Mouse (Mus musculus): Measurements from ENCODE around the gene Izumo4.
A peak's percentile ranks its signal among the peaks of the same experiment; 100 is the strongest.

Izumo4 gene

DNA sequence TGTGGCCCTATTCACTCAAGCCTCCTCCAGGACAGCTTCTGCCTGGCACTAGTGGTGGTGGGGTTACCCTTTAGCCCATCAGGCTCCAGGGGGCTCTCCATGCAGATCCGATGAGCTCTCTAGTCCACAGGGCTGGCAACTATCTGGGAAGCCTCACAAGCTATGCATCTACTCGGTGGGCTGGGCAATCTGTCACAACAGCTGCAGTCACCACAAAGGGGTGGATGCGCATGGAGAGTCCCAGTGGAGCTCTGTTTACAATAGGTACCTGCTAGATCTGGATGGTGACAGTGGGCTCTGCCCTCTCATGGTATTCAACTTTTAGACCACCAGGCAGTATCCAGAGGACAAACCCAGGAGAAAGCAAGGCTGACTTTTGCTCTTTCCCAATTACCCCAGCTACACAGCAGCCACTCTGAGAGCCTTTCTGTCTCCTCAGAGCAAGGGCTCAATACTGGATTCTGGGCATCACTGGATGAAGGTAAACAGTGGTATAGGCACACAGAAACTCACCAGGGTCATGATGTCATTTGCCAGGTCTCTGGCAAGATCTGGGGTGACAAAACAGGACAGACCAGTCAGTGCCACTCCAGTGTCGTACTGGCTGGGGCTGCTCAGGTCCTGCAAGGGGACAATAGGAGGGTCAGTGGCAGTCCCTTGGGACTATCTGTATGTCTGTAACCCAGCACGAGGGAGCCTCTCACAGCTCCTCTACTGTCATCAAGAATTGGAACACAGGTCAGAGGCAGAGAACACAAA is 25.6 kb downstream of the Izumo4 start:
- DNase-seq (ENCODE audit: low spot score in 2 of 2): no peak

DNA sequence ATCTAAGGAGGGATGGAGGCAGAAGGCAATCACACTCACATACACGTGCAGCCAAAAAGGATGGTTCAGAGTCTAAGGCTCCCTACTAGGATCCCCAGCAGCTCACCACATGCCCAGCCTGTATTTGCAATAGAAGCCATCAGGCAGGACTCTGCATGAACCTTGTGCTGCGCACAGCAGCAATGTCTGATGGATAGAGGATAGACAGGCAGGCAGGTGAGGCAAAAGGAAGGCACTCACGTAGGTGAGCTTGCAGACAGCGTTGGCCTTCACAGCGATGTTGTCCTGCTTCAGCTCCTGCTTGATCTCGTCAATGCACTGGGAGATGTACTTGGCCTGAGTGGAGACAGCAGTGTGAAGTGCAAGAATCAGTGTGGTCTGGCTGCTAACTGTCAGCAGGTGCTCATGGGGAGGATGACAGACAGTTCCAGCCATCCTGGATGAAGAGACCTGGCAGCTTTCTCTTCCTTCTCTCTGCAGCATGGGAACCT is 30.7 kb downstream of the Izumo4 start:
- no peak for DNase-seq (ENCODE audit: low spot score in 2 of 2)

DNA sequence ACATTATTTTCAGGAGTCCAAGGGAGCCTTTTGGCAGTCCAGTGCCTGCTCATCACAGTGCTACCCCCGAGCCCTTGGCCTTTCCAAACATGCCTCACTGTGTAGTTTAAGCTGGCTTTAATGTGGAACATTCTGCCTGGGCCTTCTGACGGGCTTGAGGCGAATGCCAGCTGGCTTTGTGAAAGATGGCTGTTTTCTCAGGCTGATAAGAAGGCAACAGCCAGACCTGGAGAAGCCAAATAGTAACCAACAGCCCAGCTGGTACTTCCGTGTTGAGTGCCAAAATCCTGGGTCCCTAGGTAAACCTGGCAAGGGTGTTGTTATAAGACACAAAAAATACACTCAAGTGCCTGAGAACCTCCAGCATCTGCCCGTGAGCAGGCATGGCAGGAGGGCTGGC is 34.7 kb downstream of the Izumo4 start:
- DNase-seq (ENCODE audit: low spot score in 2 of 2): no peak

DNA sequence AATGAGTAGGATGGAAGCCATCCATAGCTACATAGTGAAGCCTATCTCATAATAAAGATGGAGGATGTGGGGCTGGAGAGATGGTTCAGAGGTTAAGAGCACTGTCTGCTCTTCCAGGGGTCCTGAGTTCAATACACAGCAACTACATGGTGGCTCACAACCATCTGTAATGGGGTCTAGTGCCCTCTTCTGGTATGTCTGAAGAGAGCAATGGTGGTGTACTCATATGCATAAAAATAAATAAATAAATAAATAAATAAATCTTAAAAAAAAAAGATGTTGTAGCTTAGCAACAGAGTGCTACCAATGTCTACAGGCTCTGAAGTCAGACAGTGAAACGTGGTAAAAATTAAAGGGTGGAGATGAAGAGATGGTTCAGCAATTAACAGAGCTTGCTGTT is 36.7 kb downstream of the Izumo4 start:
- no peak for DNase-seq (ENCODE audit: low spot score in 2 of 2)

DNA sequence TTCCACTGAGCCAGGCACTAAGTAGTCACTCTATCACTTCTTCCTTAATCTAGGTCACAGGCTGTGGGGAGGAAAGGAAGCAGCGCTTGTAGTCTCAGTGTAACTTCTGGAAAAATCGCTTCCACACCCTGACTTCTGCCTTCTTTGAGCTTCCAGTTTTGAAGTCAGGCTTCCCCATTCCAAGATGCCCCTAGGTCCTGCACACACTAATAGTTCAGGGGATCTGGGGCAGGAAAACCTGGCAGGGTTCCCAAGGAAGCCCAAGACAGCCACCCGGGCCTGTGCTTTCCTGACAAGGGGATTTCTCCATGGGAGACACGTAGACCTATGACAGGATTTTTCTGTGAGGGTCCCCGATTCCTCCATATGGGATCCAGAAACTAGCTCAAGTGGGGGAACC is 39.2 kb downstream of the Izumo4 start:
- DNase-seq (ENCODE audit: low spot score in 2 of 2): no peak

DNA sequence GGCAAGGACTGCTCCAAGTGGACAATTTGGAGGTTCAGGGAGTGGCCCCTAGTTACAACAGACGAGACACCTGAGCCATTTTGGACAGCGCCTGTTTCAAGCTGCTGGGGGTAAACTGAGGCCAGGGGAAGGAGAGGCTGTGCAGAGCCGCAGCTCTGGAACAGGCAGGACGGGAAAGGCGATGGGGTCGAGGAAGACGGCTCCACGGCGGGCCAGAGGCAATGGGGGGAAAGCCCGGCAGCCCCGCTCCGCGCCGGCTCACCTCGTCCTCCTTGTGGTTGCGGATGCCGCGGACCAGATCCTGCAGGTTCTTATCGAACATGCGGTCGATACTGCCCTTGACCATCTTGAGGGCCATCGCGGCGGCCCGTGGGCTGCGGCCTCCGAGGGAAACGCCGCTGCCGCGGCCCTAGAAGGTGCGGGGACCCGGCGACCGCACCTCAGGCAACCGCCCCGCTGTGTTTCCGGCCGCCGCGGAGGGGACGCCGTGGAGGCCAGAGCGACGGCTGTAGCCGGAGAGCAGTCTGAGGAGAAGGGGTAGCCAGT is 39.7 kb downstream of the Izumo4 start:
- DNase-seq (ENCODE audit: low spot score in 2 of 2): no peak

DNA sequence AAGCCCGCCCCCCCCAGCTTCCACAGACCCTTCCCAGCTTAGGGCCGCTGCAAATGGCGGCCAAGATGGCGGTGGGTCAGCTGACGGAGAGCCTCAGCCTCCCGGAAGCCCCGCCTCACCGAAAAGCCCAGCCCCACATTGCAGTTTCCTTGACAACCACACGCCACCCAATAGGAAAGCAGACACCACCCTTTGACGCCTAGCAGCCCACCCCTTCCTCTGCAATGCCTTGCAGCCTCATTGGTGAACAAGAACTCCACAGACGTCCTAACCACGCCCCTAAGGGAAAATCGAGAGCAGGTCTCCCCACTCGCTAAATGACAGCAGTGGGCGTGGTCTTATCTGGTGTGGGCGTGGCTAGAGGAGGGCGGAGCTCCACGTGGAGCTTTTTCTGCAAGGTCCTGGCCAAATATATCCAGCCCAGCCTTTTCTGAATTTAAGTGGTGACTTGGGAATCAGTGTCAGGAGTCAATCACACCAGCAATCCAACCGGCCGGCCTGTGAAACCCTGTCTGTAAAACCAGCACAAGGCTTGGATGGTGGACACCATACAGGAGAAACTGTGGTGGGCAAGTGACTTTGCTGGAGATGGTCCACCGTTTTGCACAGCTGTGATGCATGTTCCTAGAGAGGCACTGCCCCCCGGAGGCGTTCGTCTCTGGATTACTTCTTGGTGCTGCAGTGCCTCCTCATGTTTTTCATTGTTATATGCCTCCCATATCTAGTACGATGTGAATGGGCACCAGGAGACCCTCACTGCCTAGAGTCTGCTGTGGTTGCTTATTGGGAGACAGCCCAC is 40.4 kb downstream of the Izumo4 start, which contains the start of gene Ap3d1:
Gene Ap3d1 (minus strand): TSS at position 85 of the 799 bp plus-strand sequence.
- peak; percentile 95 to 96 for DNase-seq (ENCODE audit: low spot score in 2 of 2)

DNA sequence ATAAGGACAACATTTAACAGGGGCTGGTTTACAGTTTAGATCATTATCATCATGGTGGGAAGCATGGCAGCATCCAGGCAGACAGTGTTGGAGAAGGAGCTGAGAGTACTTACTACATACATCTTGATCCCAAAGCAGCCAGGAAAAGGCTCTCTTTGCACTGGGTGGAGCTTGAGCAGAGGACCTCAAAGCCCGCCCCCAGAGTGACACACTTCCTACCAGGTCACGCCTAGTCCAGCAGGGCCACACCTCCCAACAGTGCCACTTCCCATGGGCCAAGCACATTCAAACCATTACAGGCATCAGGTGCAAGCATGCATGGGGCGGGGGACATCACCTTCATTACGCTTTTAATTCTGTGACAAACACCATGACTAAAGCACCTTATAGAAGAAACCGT is 42.3 kb downstream of the Izumo4 start:
- no peak for DNase-seq (ENCODE audit: low spot score in 2 of 2)

DNA sequence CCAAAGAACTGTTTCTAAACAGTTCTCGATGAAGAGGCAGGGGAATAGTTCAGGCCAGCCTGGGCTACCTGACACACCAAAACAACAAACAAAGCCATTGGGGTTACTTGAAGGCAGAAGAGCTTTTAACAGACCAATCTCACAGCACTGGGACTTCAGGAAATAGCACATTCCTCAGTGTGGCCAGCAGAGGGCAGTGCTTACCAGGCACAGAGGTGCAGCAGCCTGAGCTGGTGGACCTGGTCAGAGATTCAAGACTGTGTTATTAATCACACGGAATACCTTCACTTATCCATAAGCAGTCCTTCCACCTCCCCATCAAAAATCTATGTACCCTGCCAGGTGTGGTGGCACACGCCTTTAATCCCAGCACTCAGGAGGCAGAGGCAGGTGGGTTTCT is 45.4 kb downstream of the Izumo4 start:
- peak; percentile 67 to 77 for DNase-seq (ENCODE audit: low spot score in 2 of 2)

DNA sequence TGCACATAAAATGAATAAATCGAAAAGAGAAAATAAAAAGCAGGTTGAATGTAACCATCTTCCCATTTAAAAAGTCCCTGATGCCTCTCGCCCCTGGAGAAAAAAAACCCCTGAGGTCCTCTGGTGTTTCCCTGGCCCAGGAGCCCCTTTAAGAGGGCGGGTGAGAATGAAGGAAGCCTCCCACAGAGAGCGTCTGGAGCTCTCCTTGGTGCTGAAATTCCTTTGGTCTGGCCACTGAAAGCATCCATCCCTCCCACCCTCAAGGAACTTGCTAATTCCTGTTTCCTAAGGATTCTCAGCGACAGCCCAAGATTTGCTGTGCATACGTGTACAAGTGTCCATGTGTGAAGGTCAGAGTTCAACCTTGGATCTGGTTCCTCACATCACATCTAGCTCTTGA is 46.6 kb downstream of the Izumo4 start:
- no peak for DNase-seq (ENCODE audit: low spot score in 2 of 2)

DNA sequence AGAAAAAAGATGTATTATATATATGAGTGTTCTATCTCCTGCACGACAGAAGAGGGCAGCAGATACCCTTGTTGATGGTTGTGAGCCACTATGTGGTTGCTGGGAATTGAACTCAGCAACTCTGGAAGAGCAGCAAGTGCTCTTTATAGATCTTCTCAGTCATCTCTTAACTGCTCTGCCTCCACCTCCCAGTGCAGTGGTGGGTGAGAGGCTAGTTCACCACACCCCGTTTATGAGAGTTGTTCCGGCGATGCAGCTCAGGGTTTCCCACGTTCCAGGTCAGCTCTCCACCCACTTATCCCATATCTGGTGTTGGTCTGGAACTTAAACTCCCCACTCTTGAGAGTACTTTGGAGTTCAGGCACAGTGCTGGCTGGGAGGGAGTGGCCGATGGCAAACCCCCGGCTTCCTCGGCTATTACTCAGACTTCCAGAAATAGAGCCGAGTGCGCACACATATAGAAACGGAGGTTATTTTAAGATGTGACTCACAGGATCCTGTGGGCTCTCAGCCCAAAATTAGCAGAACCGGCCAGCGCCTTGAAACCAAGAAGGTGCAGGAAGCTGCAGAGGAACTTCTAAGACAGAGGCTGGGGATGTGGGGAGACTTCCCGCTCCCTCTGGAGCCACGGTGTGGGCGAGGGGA is 49.3 kb downstream of the Izumo4 start:
- DNase-seq (ENCODE audit: low spot score in 2 of 2): peak; percentile 72 to 89

DNA sequence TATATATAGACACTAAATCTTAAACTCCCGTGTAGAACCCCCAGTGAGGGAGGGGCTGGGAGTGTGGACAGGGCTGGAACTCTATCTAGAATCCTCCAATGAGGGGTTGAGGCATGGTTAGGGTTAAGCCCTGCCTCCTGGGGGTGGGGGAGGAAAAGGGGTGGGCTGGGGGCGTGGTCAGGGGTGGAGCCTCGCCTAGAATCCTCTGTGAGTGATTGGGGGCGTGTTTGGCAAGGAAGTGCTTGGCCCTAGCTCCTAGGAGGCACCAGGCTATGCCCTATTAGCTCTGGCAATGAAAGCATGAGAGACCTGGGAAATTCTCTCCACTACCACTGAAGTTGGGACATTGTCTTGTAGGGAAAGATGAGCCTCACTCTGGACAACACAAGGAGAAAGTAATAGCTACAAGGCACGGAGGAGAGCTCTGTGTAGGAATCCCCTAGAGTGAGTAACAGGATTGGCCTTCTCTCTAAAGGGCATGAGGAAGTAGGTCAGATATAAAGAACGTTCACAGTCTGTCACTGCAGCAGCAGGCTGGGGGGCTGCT is 50.2 kb downstream of the Izumo4 start:
- no peak for DNase-seq (ENCODE audit: low spot score in 2 of 2)

DNA sequence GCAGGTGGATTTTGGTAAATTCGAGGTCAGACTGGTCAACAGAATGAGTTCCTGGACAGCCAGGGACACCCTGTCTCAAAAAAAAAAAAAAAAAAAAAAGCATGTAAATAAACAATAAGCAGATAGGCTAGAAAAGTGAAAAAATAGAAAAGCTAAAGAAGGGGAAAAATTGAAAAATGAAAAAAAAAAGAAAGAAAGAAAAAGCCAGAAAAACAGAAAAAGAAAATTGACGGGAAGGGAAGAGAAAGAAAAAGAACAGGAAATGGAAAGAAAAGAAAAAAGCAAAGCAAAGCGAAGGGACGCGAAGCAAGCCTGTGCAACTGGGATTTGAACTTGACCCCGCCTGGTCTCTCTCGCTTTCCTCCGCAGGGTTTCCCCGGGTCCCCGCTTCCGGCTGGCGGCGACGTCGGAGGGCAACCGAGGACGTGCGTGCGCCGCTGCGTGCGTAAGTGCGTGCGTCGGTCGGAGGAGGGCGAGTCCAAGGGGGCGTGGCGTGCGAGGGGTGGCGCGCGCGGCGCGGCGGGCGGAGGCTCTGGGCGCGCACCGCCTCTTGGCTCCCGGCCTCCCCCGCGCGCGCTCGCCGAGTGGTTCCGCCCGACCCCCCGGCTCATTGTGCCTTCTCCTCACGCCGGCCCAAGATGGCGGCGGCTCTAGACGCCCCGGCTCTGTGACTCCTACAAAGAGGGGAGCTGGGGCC is 52.8 kb downstream of the Izumo4 start, which contains the start of gene Dot1l:
Gene Dot1l (plus strand): TSS at position 613 of the 697 bp plus-strand sequence.
- peak; percentile 97 to 98 for DNase-seq (ENCODE audit: low spot score in 2 of 2)

All from frontal cortex, postnatal 36 days (tissue).